Mouse (Mus musculus): ENCODE results near the gene Cpxm1.

The Cpxm1 gene

GRCm38 (mm10) chr2:130397186-130397985 lies at the start of gene Cpxm1:
Gene Cpxm1 (minus strand): TSS chr2:130397574.
- DNase-seq (ENCODE audit: low spot score), result peak; percentile 17

DNA sequence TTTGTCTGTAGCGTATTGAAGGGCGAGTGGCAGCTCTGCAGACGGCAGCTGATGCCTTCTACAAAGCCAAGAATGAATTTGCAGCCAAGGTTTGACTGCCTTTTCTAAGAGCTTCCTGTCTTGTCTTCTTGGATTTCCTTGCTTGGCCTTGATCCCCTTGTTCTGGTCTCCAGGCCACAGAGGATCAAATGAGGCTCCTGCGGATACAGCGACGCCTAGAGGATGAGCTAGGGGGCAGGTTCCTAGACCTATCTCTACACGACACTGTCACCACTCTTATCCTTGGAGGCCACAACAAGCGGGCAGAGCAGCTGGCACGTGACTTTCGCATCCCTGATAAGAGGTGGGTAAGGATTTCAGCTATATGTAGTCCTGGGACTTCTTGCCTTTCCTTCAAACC lies 44.8 kb upstream of the Cpxm1 start:
- no peak for DNase-seq (ENCODE audit: low spot score)

- no peak for DNase-seq (ENCODE audit: low spot score)
Measured at GRCm38 (mm10) chr2:130439840-130440480, 42.6 kb upstream of the Cpxm1 start.

DNA sequence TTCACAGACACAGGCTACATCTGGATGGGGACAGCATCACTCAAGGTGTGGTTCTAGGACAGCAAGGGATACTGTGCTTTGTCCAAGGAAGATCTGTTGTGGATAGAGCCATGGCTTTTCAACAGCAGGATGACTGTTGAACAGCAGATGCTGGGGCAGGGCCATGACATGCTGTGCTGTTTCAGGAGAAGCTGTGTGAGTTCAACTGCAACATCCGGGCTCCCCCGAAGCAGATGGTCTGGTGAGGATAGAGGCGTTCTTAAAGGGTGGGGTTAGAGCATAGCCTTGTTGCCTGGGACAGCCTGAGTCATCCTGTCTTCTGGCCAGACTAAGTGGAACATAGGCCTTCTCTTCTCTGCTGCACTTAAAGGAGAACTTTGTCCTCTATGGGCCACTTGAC lies 41.5 kb upstream of the Cpxm1 start:
- no peak for DNase-seq (ENCODE audit: low spot score)

GRCm38 (mm10) chr2:130436769-130437168 lies 39.4 kb upstream of the Cpxm1 start:
- DNase-seq (ENCODE audit: low spot score), result no peak

GRCm38 (mm10) chr2:130433152-130433551 lies 35.8 kb upstream of the Cpxm1 start:
- DNase-seq (ENCODE audit: low spot score), result no peak

DNA sequence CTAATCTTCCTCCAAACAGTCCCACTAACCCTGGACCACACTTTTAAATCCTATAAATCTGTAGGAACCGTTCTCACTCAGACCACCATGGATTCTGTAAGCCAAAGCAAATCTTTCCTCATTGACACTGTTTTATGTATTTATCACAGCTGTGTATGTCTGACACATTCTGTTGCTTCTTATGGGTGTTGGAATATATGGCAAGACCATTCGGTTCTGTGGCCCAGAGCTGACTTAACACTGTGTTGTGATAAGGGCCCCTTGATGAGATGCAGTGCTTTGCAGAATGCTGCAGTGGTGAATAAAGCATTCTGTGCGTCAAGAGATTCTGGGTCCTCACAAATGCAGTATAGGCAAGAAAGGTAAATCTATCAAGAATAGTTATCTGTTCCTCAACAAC lies 34.8 kb upstream of the Cpxm1 start:
- DNase-seq (ENCODE audit: low spot score), result no peak

GRCm38 (mm10) chr2:130430484-130430883 lies 33.1 kb upstream of the Cpxm1 start:
- no peak for DNase-seq (ENCODE audit: low spot score)

GRCm38 (mm10) chr2:130429851-130430250 lies 32.5 kb upstream of the Cpxm1 start:
- no peak for DNase-seq (ENCODE audit: low spot score)

- DNase-seq (ENCODE audit: low spot score), result no peak
Measured at GRCm38 (mm10) chr2:130425112-130425511, 27.7 kb upstream of the Cpxm1 start.

GRCm38 (mm10) chr2:130424126-130424853 lies 26.9 kb upstream of the Cpxm1 start, which contains the start of the genes Vps16 and Pced1a:
Gene Vps16 (plus strand): TSS chr2:130424339.
Gene Pced1a (minus strand): TSS chr2:130424701.
- DNase-seq (ENCODE audit: low spot score), result peak; percentile 87

DNA sequence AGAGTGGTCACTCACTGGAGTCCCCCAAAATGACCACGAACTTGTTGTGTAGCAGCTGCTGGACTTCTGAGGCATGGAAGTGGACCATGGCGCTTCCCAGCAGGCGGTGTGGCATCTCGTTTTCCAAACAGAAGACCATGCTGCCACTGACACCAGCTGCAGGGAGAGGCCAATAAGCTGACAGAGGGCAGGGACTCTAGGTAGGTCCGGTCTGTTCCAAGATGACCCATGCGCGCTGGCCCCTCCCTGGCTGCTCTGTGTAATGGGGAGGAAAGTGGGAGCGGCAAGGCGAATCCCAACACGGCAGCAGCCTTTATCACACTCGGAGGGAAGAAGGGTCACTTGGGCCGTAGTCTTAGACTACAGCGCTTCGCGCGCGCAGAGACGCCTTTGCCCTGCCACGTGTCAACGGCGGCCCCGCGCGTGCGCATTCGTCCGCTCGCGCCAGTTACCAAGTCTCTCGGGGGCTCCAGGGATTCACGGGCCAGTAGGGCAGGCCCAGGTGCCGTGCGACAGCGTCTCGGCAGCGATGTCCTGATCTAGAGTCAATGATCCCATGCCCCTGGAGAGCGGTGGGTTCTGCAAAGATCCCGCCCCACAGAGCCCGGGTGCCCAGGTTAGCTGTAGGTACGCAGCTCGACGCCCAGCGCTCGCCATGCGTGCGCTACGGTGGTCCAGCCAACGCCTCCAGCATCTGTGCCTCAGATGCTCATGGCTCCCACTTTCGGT lies 26.2 kb upstream of the Cpxm1 start:
- peak; percentile 72 for DNase-seq (ENCODE audit: low spot score)

GRCm38 (mm10) chr2:130421781-130422620 lies 24.6 kb upstream of the Cpxm1 start:
- no peak for DNase-seq (ENCODE audit: low spot score)

DNA sequence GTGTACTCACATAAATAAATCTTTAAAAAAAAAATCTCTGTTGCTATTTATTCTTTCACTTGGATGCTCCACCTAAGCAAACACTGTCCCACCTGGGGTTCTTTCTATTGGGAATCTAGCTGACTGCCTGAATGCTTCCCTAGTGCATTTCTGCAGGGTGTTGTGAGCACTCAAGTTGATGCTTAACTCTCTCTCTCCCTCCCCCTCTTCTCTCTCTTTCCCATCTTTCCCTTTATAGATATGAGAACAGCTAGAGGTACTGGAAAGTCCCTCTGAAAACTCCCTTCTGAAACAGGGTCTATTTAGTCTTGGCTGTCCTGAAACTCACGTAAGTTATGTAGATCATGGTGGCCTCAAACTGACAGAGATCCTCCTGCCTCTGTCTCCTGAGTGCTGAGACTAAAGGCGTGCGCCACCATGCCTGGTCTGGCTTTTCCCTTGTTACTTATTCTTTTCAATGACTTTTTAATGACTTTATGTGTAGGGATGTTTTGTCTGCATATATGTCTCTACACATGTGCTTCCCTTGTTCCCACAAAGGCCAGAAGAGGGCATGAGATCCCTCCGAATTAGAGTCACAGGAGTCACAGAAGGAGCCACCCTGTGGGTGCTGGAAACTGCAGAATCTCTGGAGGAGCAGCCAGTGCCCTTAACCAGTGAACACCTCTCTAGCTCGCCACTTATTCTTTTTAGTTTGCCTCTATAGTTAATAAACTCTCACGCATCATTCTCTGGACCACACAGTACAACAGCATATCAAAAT lies 16.9 kb upstream of the Cpxm1 start:
- DNase-seq (ENCODE audit: low spot score), result no peak

DNA sequence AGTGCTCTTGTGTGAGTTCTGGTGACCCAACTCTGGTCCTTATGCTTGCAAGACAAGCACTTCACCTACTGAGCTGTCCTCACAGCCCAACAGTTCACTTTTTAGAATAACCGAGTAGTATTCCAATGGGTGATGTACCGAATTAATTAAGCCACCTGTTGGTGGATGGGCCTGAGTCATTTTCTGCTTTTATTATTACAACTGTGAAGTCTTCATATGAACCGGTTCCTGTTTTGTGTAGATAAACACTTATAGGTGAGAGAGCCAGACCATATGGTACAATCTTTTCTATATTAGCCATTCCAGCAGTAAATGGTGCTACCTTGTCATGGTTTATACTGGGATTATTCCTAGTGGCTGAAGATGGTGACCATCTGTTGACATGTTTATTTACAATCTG lies 15.4 kb upstream of the Cpxm1 start:
- DNase-seq (ENCODE audit: low spot score), result no peak

- DNase-seq (ENCODE audit: low spot score), result peak; percentile 93
Measured at GRCm38 (mm10) chr2:130411558-130412495, 14.5 kb upstream of the Cpxm1 start.

DNA sequence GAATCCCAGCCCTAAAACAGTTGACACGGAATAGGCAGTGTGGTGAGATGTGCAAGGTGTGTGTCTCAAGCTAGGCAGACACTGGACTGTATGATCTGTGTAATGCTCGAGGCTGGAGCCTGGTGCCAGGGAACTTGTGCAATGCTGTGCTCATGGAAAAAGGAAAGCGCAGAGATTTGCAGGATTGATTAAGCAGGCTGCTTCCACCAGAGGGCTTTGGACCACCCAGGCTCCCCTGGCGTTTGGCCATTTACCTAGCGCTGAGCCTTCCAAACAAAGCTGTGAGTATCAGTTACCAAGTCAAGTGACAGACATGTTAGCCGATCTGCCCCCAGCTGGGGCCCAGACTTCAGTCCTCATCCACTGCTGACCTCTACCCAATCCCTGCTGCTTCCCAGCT lies 10.8 kb upstream of the Cpxm1 start:
- DNase-seq (ENCODE audit: low spot score), result no peak

- DNase-seq (ENCODE audit: low spot score), result no peak
Measured at GRCm38 (mm10) chr2:130406178-130406577, 8.8 kb upstream of the Cpxm1 start, which contains the start of gene Tmem239. Gene Tmem239 (plus strand): TSS chr2:130406478.

- no peak for DNase-seq (ENCODE audit: low spot score)
Measured at GRCm38 (mm10) chr2:130404939-130405338, 7.6 kb upstream of the Cpxm1 start, which contains the start of the genes Gm28372 and 1700020A23Rik. Gene Gm28372 (plus strand): TSS chr2:130405239. Gene 1700020A23Rik (plus strand): TSS chr2:130405259.

All from ovary, postnatal 14 days (tissue).